Mouse (Mus musculus) leukemia stem cell, adult 10-12 weeks (primary cell): ENCODE results near the gene Prr23a3. TPM values are rescaled to one million over a fixed set of nuclear protein-coding genes. Genes with fewer than 3 reads are reported as not detected.

Experiments
- polyA plus RNA-seq: library from polyadenylated mRNA; stranded (reverse); fragments of >175 nt; gene quantifications from 2 replicates; pipeline ENCODE4 v1.2.3, GENCODE M21; 2012; ENCODE audit warnings: low replicate concordance

The Prr23a3 gene
- polyA plus RNA-seq = not detected in 2 replicates

DNA sequence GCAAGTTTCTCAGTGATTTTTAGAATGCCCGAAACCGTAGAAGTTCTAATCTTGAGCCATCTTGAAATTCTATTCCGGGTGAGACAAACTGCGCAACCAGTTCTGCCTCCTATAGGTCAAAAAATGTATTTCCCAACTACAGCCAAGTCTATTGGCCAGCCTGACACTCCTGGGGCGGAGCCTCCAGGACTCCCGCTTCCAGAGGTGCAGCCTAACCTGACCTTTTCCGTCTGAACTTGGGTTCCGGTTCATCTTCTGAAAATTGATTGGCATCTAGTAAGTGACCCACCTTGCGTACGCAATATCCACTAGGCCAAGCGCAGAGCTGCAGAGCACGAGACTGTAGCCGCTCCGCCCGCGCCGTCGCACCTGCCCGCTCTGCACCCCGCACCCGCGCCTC lies at the start of gene Prr23a3:
Gene Prr23a3 (plus strand): TSS at position 197 of the 400 bp plus-strand sequence.

DNA sequence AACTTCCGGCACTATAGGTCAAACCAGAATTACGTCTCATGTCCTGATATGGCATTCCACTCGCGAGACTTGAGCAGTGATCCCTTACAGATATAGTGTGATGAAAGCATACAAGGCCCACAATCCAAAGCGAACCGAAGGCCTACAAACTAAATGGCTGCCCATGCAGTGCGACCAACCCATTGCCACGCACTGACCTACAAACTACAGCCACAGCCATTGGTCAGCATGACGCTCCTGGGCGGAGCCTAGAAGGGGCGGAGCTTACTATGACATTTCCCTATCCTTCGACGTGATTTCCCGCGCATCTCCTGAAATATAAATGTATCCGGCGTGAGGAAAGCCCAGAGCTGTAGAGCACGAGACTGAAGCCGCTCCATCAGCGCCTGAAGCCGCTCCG lies 22.4 kb upstream of the Prr23a3 start, which contains the start of gene Prr23a1:
Gene Prr23a1 (plus strand): TSS at position 387 of the 400 bp plus-strand sequence.

GRCm38 (mm10) chr9:98856210-98856609 lies 8.4 kb upstream of the Prr23a3 start, which contains the start of gene Prr23a2:
Gene Prr23a2 (plus strand): TSS chr9:98856494.

GRCm38 (mm10) chr9:98902819-98903218 lies 38.3 kb downstream of the Prr23a3 start, which contains the start of gene 7420426K07Rik:
Gene 7420426K07Rik (plus strand): TSS chr9:98903119.

Other genes starting within 250 kb of the Prr23a3 start
- not detected in 2 replicates for gene Prr23a1, start 22.3 kb upstream of the Prr23a3 start, polyA plus RNA-seq
- gene Prr23a2, start 8.3 kb upstream of the Prr23a3 start, polyA plus RNA-seq = not detected in 2 replicates
- not detected in 2 replicates for gene 7420426K07Rik, start 38.4 kb downstream of the Prr23a3 start, polyA plus RNA-seq
- gene Foxl2, start 90.5 kb downstream of the Prr23a3 start, polyA plus RNA-seq = not detected in 2 replicates
- gene Faim, start 121.6 kb downstream of the Prr23a3 start, polyA plus RNA-seq = 4.5 and 5.2 TPM in 2 replicates
- gene Gm1123, start 170.9 kb downstream of the Prr23a3 start, polyA plus RNA-seq = not detected in 2 replicates